Mouse (Mus musculus) A20 (cell line): ENCODE measurements around the gene Rbbp9.
A peak's percentile ranks its signal among the peaks of the same experiment; 100 is the strongest.

ENCODE experiments used
- DNase-seq: peaks from one replicate; pipeline ENCODE4 v3.0.0-alpha.2; 2011; ENCODE audit warnings: low read depth, low spot score

Rbbp9 gene

GRCm38 (mm10) chr2:144550529-144550928 lies at the start of gene Rbbp9:
Gene Rbbp9 (minus strand): TSS chr2:144550869.
- DNase-seq, result no peak

- DNase-seq, result peak; percentile 93
Measured at GRCm38 (mm10) chr2:144599831-144600687, 49.4 kb upstream of the Rbbp9 start, which contains the start of gene Dtd1. Gene Dtd1 (plus strand): TSS chr2:144599897.

- no peak for DNase-seq
Measured at GRCm38 (mm10) chr2:144598006-144598405, 47.3 kb upstream of the Rbbp9 start.

- DNase-seq, result peak; percentile 87
Measured at GRCm38 (mm10) chr2:144593951-144594651, 43.4 kb upstream of the Rbbp9 start, which contains the start of gene Smim26. Gene Smim26 (plus strand): TSS chr2:144594054.

- peak; percentile 36 for DNase-seq
Measured at GRCm38 (mm10) chr2:144593036-144593435, 42.4 kb upstream of the Rbbp9 start.

- no peak for DNase-seq
Measured at GRCm38 (mm10) chr2:144588723-144589122, 38.1 kb upstream of the Rbbp9 start.

GRCm38 (mm10) chr2:144555820-144556552 lies 5.3 kb upstream of the Rbbp9 start, which contains the start of gene Sec23b:
Gene Sec23b (plus strand): TSS chr2:144556229.
- DNase-seq, result peak; percentile 97

GRCm38 (mm10) chr2:144555286-144555819 lies 4.7 kb upstream of the Rbbp9 start:
- DNase-seq, result no peak

GRCm38 (mm10) chr2:144553905-144554304 lies 3.2 kb upstream of the Rbbp9 start:
- DNase-seq, result peak; percentile 50

GRCm38 (mm10) chr2:144547559-144547958 lies 3.1 kb downstream of the Rbbp9 start:
- no peak for DNase-seq

- DNase-seq, result no peak
Measured at GRCm38 (mm10) chr2:144545481-144545880, 5.2 kb downstream of the Rbbp9 start.

GRCm38 (mm10) chr2:144545061-144545460 lies 5.6 kb downstream of the Rbbp9 start:
- DNase-seq, result no peak

- DNase-seq, result no peak
Measured at GRCm38 (mm10) chr2:144544630-144545029, 6.0 kb downstream of the Rbbp9 start.

GRCm38 (mm10) chr2:144543670-144544069 lies 7.0 kb downstream of the Rbbp9 start:
- no peak for DNase-seq

GRCm38 (mm10) chr2:144541246-144541645 lies 9.4 kb downstream of the Rbbp9 start:
- DNase-seq, result peak; percentile 41

GRCm38 (mm10) chr2:144537123-144537522 lies 13.5 kb downstream of the Rbbp9 start:
- DNase-seq, result no peak

GRCm38 (mm10) chr2:144527821-144528174 lies 22.9 kb downstream of the Rbbp9 start:
- DNase-seq, result no peak

- peak; percentile 98 for DNase-seq
Measured at GRCm38 (mm10) chr2:144526981-144527820, 23.5 kb downstream of the Rbbp9 start, which contains the start of the genes Dzank1 and Polr3f. Gene Dzank1 (minus strand): TSS chr2:144527414. Gene Polr3f (plus strand): TSS chr2:144527718.

GRCm38 (mm10) chr2:144525856-144526255 lies 24.8 kb downstream of the Rbbp9 start:
- peak; percentile 46 for DNase-seq

GRCm38 (mm10) chr2:144519772-144520171 lies 30.9 kb downstream of the Rbbp9 start:
- no peak for DNase-seq
